Mouse (Mus musculus) neural tube, embryonic 11.5 days (tissue): Measurements from ENCODE around the gene Syt13. TPM values are rescaled to one million over a fixed set of nuclear protein-coding genes. Genes with fewer than 3 reads are reported as not detected.

Source experiments
- ATAC-seq: fragments of 200-750 bp; cut with Nextera tagmentation; 2 replicates; pipeline ENCODE4 v1.8.0; 2017; ENCODE audit warnings: moderate number of reproducible peaks, mild to moderate bottlenecking, moderate TSS enrichment, moderate library complexity; ENCODE audit not compliant: insufficient read depth, low FRiP score, low TSS enrichment
- DNase-seq: peaks from one replicate; pipeline ENCODE4 v3.0.0-alpha.2; 2015; ENCODE audit warnings: low spot score
- H3K27ac ChIP-seq: fragments of 300-500 bp; sonication (generic); 2 replicates; pipeline ENCODE4 v1.5.1; 2014; ENCODE audit warnings: low read depth, mild to moderate bottlenecking, low read length
- H3K27me3 ChIP-seq: fragments of 300-500 bp; sonication (generic); 2 replicates; pipeline ENCODE4 v1.6.1; 2014; ENCODE audit warnings: mild to moderate bottlenecking, low read length, mixed read lengths; ENCODE audit not compliant: control insufficient read depth, insufficient read depth
- H3K36me3 ChIP-seq: fragments of 300-500 bp; sonication (generic); 2 replicates; pipeline ENCODE4 v1.6.1; 2014; ENCODE audit warnings: mild to moderate bottlenecking, low read length, moderate library complexity, mixed read lengths; ENCODE audit not compliant: control insufficient read depth, insufficient read depth
- H3K4me1 ChIP-seq: fragments of 300-500 bp; sonication (generic); 2 replicates; pipeline ENCODE4 v1.6.1; 2014; ENCODE audit warnings: low read length, mixed read lengths; ENCODE audit not compliant: control insufficient read depth, insufficient read depth
- H3K4me2 ChIP-seq: fragments of 300-500 bp; sonication (generic); 2 replicates; pipeline ENCODE4 v1.6.1; 2014; ENCODE audit warnings: low read depth, mild to moderate bottlenecking, moderate library complexity
- H3K4me3 ChIP-seq: fragments of 300-500 bp; sonication (generic); 2 replicates; pipeline ENCODE4 v1.5.1; 2014; ENCODE audit warnings: low read depth, low read length
- H3K9ac ChIP-seq: fragments of 300-500 bp; sonication (generic); 2 replicates; pipeline ENCODE4 v1.6.1; 2014; ENCODE audit warnings: mild to moderate bottlenecking, low read length
- H3K9me3 ChIP-seq: fragments of 300-500 bp; sonication (generic); 2 replicates; pipeline ENCODE4 v1.6.1; 2016; ENCODE audit warnings: low read length; ENCODE audit not compliant: control insufficient read depth
- WGBS: fragments of 180-500 bp; shearing (Covaris S2); extraction: QIAGEN DNeasy Blood & Tissue Kit; methylation state at CpG from one replicate; pipeline ENCODE4 v1.1.7; 2014; 5-methylcytosine and 5-hydroxymethylcytosine counted together
- polyA plus RNA-seq: library from polyadenylated mRNA; unstranded; fragments of >200 nt; fragmentation: Nextera tagmentation; extraction: Ambion mirVana; gene quantifications from 2 replicates; pipeline ENCODE4 v1.2.1, GENCODE M21; 2014

Gene Syt13
- polyA plus RNA-seq, 1 experiment from 2014 or later = 25.0 TPM

DNA sequence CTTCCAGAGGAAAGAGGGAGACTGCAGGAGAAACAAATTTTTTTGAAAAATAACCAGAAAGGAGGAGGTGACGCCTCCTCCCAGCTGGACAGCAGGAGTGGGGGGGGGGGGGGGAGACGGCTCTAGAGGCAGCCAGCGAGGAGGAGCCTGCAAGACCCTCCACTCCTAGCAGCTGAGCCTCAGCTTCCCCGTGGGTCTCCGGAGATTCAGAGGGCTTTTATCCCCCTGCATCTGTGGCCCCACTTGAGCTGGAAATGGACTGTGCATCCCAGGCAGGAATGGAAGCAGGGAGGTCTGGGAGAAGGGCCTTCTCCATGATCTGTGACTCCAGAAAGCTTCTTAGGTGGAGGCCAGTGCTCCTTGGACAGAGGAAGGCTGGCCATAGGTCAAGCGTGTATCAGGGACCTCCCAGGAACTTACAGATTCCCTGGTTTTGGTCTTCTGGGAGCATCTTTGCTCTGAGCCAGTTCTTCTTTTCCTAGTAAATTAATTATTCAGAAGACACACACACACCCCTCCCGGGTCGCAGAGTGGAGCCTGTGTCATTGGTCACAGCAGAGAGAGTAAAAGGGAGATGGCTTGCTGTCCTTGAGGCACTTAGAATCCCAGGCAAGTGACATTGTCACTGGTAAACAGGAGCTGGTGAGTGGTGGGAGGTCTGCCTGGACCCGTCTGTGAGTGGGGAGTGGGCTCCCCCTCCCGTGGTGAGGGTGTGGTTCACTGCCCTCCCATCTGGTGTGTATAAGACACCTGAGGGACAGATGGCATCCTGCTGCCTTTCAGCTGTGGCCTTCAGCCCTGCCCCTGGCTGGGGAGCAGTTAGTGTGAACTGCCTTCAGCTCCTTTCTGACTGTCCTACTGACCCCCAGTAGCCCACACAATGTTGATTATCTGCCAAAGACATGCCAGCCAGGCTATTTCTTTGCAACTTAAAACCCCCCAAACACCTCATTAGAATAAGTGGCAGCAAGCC lies 1.0 kb downstream of the Syt13 start:
- H3K27ac ChIP-seq = 0 out of 2 replicates have a peak overlapping the region, but pooled peaks have one; percentile 1
- H3K9ac ChIP-seq = no peak overlapping the region; the same call in none of the 2 replicates
- ATAC-seq (0 out of 2 replicates have a peak, but pooled peaks have one; percentile 25), DNase-seq (peak; percentile 47)
- H3K4me3 ChIP-seq = peak overlapping the region; percentile 37
- H3K9me3 ChIP-seq = no peaks in the 10 kb centered on the region
- 14% methylated on average over 9 of the region's 10 CpGs for WGBS
- H3K4me1 ChIP-seq = peaks cover 24% of the 10 kb centered on the region
- peaks cover 6% of the 10 kb centered on the region for H3K27me3 ChIP-seq
- H3K4me2 ChIP-seq = peak overlapping the region; percentile 84
- H3K36me3 ChIP-seq = no peaks in the 10 kb centered on the region

DNA sequence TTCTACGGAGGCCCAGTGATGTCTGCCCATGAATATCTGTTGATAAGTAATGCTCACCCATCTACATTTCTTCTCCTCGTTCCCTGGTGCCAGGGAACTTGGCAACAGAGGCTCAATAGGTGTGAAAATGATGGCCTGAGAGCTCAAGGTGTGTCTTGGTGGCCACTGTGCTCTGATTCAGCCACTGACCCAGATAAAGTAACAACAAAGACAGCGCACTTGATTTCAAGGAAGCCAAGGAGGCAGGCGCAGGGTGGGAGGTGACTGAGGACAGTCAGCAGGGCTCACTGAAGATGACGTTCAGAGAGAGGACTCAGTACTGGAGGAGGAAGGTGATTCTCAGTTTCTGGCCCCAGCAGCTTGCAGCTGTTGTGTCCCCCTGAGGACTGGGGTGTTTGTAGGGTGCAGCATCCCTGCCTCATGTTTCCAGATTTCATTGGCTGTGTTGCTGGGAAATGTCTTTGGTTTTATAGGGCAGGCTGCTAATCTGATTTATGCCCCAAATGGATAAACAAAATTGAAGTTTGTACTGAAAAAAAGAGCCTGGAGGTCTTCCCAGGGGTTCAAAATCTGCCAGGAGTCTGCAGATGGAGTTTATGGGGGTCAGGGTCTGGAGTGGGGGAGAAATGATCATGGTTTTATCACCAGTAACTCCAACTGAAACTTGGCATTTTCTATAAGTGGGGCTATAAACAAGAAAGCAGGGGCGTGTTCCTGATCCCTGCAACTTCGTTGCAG lies 2.7 kb downstream of the Syt13 start:
- no peak overlapping the region for H3K4me3 ChIP-seq
- DNase-seq (no peak), ATAC-seq (no peak)
- no peak overlapping the region for H3K9ac ChIP-seq
- H3K4me1 ChIP-seq = peaks cover 18% of the 10 kb centered on the region
- H3K36me3 ChIP-seq = no peaks in the 10 kb centered on the region
- H3K27me3 ChIP-seq = peaks cover 6% of the 10 kb centered on the region
- H3K27ac ChIP-seq = no peak overlapping the region; the same call in 1 of the 2 replicates
- no peaks in the 10 kb centered on the region for H3K9me3 ChIP-seq
- WGBS = 46% methylated on average over 7 of the region's 7 CpGs
- H3K4me2 ChIP-seq = no peak overlapping the region

DNA sequence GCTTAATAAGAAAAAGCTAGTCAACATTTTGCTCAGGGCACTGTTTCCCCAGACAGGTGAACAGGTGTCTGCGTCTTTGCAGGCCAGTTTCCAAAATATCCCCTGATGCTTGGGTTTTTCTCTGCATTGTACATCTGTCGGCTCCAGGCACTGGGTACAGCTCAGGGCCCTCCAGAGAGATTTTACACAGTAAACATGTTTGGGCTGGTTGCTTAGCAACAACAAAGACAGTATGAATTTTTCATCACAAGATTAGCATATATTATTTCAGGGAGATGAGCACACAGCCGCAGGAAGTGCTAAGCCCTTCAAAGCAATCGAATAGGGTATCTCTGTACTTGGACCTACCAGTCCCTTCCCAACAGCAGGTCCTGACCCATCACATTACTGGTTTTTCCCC lies 5.8 kb downstream of the Syt13 start:
- Histone ChIP-seq H3K4me2 (no peak overlapping the region), H3K9ac (no peak overlapping the region), H3K27me3 (no peaks in the 10 kb centered on the region), H3K36me3 (no peaks in the 10 kb centered on the region), H3K27ac (no peak overlapping the region), H3K4me3 (no peak overlapping the region), H3K4me1 (peaks cover 11% of the 10 kb centered on the region), H3K9me3 (no peaks in the 10 kb centered on the region)
- no peak for ATAC-seq
- no peak for DNase-seq
- 77% methylated on average over 4 of the region's 4 CpGs for WGBS

DNA sequence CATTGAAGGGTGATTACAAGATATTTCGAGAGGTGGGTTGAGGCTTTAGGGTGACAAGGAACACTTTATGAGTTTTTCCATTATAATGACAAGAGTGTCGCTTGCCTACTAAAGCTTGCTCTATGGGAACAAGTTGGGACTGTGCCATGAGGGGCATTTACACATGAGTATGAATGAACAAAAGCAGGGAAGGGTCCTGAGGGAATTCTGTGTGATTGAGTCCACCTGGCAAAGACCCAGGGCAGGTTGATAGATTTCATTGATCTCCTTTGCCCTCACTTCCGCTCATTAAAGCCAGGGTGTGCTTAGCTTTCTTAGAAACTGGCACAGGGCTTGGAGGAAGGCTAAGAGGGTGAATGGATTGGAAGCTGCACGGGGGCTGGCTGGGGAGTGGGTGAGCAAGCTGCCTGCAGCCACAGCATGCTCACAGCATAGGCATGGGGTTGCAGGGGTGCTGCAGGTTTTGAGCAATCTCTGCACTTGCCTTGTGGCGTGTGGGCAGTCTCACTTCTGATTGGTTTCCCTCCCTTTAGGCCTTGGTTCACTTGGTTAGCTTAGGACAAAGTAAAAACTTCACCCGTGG lies 9.9 kb downstream of the Syt13 start:
- no peak overlapping the region for H3K4me2 ChIP-seq
- H3K4me1 ChIP-seq = no peaks in the 10 kb centered on the region
- H3K4me3 ChIP-seq = no peak overlapping the region
- no peak overlapping the region for H3K9ac ChIP-seq
- no peak for DNase-seq
- H3K36me3 ChIP-seq = no peaks in the 10 kb centered on the region
- no peaks in the 10 kb centered on the region for H3K9me3 ChIP-seq
- H3K27ac ChIP-seq = no peak overlapping the region
- WGBS = 75% methylated on average over 6 of the region's 6 CpGs
- H3K27me3 ChIP-seq = no peaks in the 10 kb centered on the region
- ATAC-seq = no peak

DNA sequence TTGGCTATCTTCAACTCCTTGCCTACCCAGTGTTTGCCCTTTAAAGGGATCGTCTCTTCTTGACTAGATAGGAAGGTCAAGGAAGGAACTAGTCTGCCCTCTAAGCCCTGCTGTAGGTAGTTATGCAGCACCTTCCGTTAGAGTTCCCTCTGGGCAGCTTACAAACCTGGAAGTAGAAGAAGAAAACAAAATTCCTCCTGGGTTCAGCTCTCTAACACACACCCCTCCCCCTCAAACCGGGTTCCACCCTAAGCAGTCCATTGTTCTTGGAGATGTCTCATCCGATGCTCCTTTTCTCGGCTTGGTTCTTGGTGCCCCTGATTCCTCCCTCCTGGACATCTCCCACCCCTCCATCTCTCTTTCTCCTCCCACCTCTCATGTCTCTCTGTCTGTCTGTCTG lies 14.8 kb downstream of the Syt13 start:
- 74% methylated on average over 5 of the region's 5 CpGs for WGBS

DNA sequence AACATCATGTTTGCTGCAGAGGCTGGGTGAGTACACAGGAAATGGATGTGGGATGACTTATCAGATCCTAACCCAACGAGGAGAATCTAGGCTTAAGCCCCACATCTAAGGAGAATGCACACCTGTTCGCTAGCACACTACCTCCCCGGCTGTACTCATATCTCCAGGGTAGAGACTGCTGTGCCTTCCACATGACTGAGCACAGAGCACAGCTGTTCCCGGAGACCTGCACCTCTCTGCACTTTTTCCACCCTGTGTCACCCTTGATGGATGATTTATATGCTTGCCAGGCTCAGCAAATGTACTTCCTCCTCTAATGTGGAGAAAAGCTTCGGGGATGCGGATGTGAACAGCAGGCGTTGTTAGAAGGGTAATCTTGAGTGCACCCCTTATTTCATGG lies 16.2 kb downstream of the Syt13 start:
- Histone ChIP-seq H3K4me1 (peaks cover 9% of the 10 kb centered on the region; the same call in 1 of the 2 replicates), H3K4me3 (no peak overlapping the region), H3K27ac (no peak overlapping the region), H3K9ac (no peak overlapping the region), H3K4me2 (no peak overlapping the region), H3K9me3 (no peaks in the 10 kb centered on the region), H3K27me3 (no peaks in the 10 kb centered on the region), H3K36me3 (no peaks in the 10 kb centered on the region)
- no peak for ATAC-seq
- DNase-seq = no peak
- 74% methylated on average over 7 of the region's 7 CpGs for WGBS

More for the DNA sequence above, 14.8 kb downstream of the Syt13 start:
- DNase-seq (no peak), ATAC-seq (no peak)
- no peak overlapping the region for H3K9ac ChIP-seq
- peaks cover 6% of the 10 kb centered on the region; the same call in 1 of the 2 replicates for H3K4me1 ChIP-seq
- no peaks in the 10 kb centered on the region for H3K36me3 ChIP-seq
- no peak overlapping the region for H3K4me2 ChIP-seq
- no peak overlapping the region for H3K27ac ChIP-seq
- H3K27me3 ChIP-seq = no peaks in the 10 kb centered on the region
- no peaks in the 10 kb centered on the region for H3K9me3 ChIP-seq
- no peak overlapping the region for H3K4me3 ChIP-seq

DNA sequence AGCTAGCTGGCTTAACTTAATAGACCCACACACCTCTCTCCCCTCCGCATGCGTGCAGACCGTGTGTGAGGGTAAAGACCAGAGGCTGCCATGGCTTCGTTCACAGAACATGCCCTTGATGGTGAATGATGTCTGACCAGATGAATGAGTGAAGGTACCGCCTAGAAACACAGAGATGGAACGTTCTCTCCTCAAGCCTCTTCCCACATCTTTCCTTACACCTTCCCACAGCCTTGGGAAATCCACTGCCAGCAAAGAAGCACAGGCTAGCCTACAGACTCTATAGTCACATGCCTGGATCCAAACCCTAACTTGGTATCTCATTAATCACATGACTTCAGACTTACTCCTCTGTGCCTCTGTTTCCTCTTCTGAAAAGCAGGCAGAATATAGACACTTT lies 18.5 kb downstream of the Syt13 start:
- H3K9ac ChIP-seq = no peak overlapping the region
- ATAC-seq = no peak
- H3K4me2 ChIP-seq = no peak overlapping the region
- H3K4me1 ChIP-seq = peaks cover 9% of the 10 kb centered on the region; the same call in 1 of the 2 replicates
- no peak for DNase-seq
- H3K4me3 ChIP-seq = no peak overlapping the region
- H3K27me3 ChIP-seq = no peaks in the 10 kb centered on the region
- H3K9me3 ChIP-seq = no peaks in the 10 kb centered on the region
- H3K27ac ChIP-seq = no peak overlapping the region
- WGBS = 85% methylated on average over 6 of the region's 6 CpGs
- H3K36me3 ChIP-seq = no peaks in the 10 kb centered on the region

DNA sequence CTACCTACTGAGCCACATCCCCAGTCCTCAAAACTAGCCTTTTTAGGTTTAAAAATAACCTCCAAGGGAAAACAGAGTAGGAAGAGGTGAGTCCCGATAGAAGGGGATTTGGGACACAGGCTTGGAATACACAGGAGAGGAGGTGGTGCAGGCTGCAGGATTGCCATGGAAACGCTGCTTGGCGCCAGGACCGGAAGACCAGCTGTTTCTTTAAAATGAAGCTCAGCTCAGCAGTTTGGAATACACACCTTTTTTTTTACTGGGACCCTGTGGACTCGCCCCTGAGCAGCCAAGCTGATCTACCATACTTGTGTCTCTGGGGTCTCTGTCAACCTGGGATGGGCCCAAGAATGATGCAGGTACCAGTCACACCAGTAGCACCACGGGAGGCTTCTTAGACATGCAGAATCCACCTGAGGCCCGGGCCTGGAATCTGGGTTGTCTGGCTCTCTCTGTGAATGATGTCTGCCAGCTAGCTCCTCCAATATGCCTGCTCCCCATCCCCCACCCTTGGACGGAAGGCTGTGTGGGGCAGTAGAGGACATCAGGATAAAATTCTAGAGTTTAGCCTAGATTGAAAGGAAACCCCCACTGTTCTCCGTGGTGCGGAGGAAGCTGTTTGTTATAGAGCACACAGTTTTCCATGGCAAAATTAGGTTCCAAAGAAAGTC lies 19.5 kb downstream of the Syt13 start:
- Histone ChIP-seq H3K9me3 (no peaks in the 10 kb centered on the region), H3K4me2 (no peak overlapping the region), H3K27me3 (no peaks in the 10 kb centered on the region), H3K4me1 (peaks cover 9% of the 10 kb centered on the region; the same call in 1 of the 2 replicates), H3K27ac (no peak overlapping the region), H3K36me3 (no peaks in the 10 kb centered on the region), H3K9ac (no peak overlapping the region), H3K4me3 (no peak overlapping the region)
- ATAC-seq (no peak), DNase-seq (no peak)
- 22% methylated on average over 10 of the region's 10 CpGs for WGBS
